Mouse (Mus musculus) midbrain, embryonic 16.5 days (tissue): ENCODE data around the gene Srgap3. TPM values are rescaled to one million over a fixed set of nuclear protein-coding genes. Genes with fewer than 3 reads are reported as not detected.

ENCODE experiments used
- ATAC-seq: fragments of 200-750 bp; cut with Nextera tagmentation; 2 replicates; pipeline ENCODE4 v1.8.0; 2017; ENCODE audit warnings: moderate TSS enrichment
- H3K27ac ChIP-seq: fragments of 300-500 bp; sonication (generic); 2 replicates; pipeline ENCODE4 v1.5.1; 2014; ENCODE audit warnings: mild to moderate bottlenecking, low read length, mixed read lengths
- H3K27me3 ChIP-seq: fragments of 300-500 bp; sonication (generic); 2 replicates; pipeline ENCODE4 v1.6.1; 2014; ENCODE audit warnings: low read depth, low read length, mixed read lengths; ENCODE audit not compliant: control insufficient read depth, insufficient read depth
- H3K36me3 ChIP-seq: fragments of 300-500 bp; sonication (generic); 2 replicates; pipeline ENCODE4 v1.6.1; 2014; ENCODE audit warnings: mild to moderate bottlenecking, low read length, moderate library complexity, mixed read lengths; ENCODE audit not compliant: control insufficient read depth, insufficient read depth
- H3K4me1 ChIP-seq: fragments of 300-500 bp; sonication (generic); 2 replicates; pipeline ENCODE4 v1.6.1; 2014; ENCODE audit warnings: mild to moderate bottlenecking, low read length, mixed read lengths; ENCODE audit not compliant: control insufficient read depth, insufficient read depth
- H3K4me2 ChIP-seq: fragments of 300-500 bp; sonication (generic); 2 replicates; pipeline ENCODE4 v1.6.1; 2014; ENCODE audit warnings: mild to moderate bottlenecking, low read length, mixed read lengths
- H3K4me3 ChIP-seq: fragments of 300-500 bp; sonication (generic); 2 replicates; pipeline ENCODE4 v1.5.1; 2014; ENCODE audit warnings: low read depth, mild to moderate bottlenecking, low read length, moderate library complexity, mixed read lengths
- H3K9ac ChIP-seq: fragments of 300-500 bp; sonication (generic); 2 replicates; pipeline ENCODE4 v1.6.1; 2014; ENCODE audit warnings: low read depth, low read length, mixed read lengths
- H3K9me3 ChIP-seq: fragments of 300-500 bp; sonication (generic); replicated peaks from 2 replicates; pipeline ENCODE4 v1.6.1; 2014; ENCODE audit warnings: mild to moderate bottlenecking, low read length, mixed read lengths; ENCODE audit not compliant: control insufficient read depth, poor library complexity, severe bottlenecking
- WGBS: fragments of 180-500 bp; shearing (Covaris S2); extraction: QIAGEN DNeasy Blood & Tissue Kit; methylation state at CpG from one replicate; pipeline ENCODE4 v1.1.7; 2014; 5-methylcytosine and 5-hydroxymethylcytosine counted together
- polyA plus RNA-seq: library from polyadenylated mRNA; unstranded; fragments of >200 nt; fragmentation: Nextera tagmentation; extraction: Ambion mirVana; gene quantifications from 2 replicates; pipeline ENCODE4 v1.2.1, GENCODE M21; 2015

The Srgap3 gene
- polyA plus RNA-seq, 1 experiment from 2014 or later, result 37.4 TPM

GRCm38 (mm10) chr6:112809658-112810520, 137.2 kb downstream of the Srgap3 start:
- peaks cover 48% of the 10 kb centered on the region for H3K4me1 ChIP-seq
- H3K4me3 ChIP-seq, result no peak overlapping the region
- peak overlapping the region; percentile 90 for H3K27ac ChIP-seq
- ATAC-seq, result peak; percentile 87
- H3K9ac ChIP-seq, result peak overlapping the region; percentile 33
- H3K9me3 ChIP-seq, result no peaks in the 10 kb centered on the region
- WGBS, result 4% methylated on average over 15 of the region's 15 CpGs
- peak overlapping the region; percentile 26 for H3K4me2 ChIP-seq
- no peaks in the 10 kb centered on the region for H3K27me3 ChIP-seq
- no peaks in the 10 kb centered on the region for H3K36me3 ChIP-seq

- Histone ChIP-seq H3K4me1 (peaks cover 41% of the 10 kb centered on the region), H3K36me3 (no peaks in the 10 kb centered on the region), H3K4me3 (no peak overlapping the region), H3K9me3 (no peaks in the 10 kb centered on the region), H3K4me2 (no peak overlapping the region), H3K27me3 (no peaks in the 10 kb centered on the region), H3K9ac (no peak overlapping the region), H3K27ac (peak overlapping the region; percentile 90)
- whole genome bisulfite sequencing, result 32% methylated on average over 9 of the region's 9 CpGs
- no peak for ATAC-seq
Measured at GRCm38 (mm10) chr6:112808738-112809137, 138.3 kb downstream of the Srgap3 start.

GRCm38 (mm10) chr6:112801917-112802316, 145.1 kb downstream of the Srgap3 start:
- no peak overlapping the region for H3K27ac ChIP-seq
- ATAC-seq, result no peak
- H3K9me3 ChIP-seq, result no peaks in the 10 kb centered on the region
- H3K4me2 ChIP-seq, result no peak overlapping the region
- H3K4me3 ChIP-seq, result no peak overlapping the region
- H3K4me1 ChIP-seq, result 0 out of 2 replicates have a peak, but pooled peaks cover 6% of the 10 kb centered on the region
- no peaks in the 10 kb centered on the region for H3K36me3 ChIP-seq
- WGBS, result 88% methylated on average over 3 of the region's 3 CpGs
- H3K9ac ChIP-seq, result no peak overlapping the region
- no peaks in the 10 kb centered on the region for H3K27me3 ChIP-seq

GRCm38 (mm10) chr6:112798378-112798777, 148.7 kb downstream of the Srgap3 start:
- ATAC-seq, result no peak
- no peaks in the 10 kb centered on the region for H3K27me3 ChIP-seq
- no peak overlapping the region for H3K4me3 ChIP-seq
- H3K4me2 ChIP-seq, result no peak overlapping the region
- H3K9ac ChIP-seq, result no peak overlapping the region
- H3K36me3 ChIP-seq, result 0 out of 2 replicates have a peak, but pooled peaks cover under 1% of the 10 kb centered on the region
- H3K9me3 ChIP-seq, result no peaks in the 10 kb centered on the region
- 0 out of 2 replicates have a peak overlapping the region, but pooled peaks have one; percentile 10 for H3K27ac ChIP-seq
- 0 out of 2 replicates have a peak, but pooled peaks cover 6% of the 10 kb centered on the region for H3K4me1 ChIP-seq
- 79% methylated on average over 5 of the region's 5 CpGs for WGBS

GRCm38 (mm10) chr6:112796607-112797006, 150.5 kb downstream of the Srgap3 start:
- H3K4me3 ChIP-seq, result no peak overlapping the region
- ATAC-seq, result no peak
- WGBS, result 76% methylated on average over 2 of the region's 2 CpGs
- no peaks in the 10 kb centered on the region for H3K27me3 ChIP-seq
- no peak overlapping the region for H3K4me2 ChIP-seq
- no peak overlapping the region for H3K9ac ChIP-seq
- 0 out of 2 replicates have a peak, but pooled peaks cover 6% of the 10 kb centered on the region for H3K4me1 ChIP-seq
- H3K27ac ChIP-seq, result no peak overlapping the region
- H3K36me3 ChIP-seq, result 0 out of 2 replicates have a peak, but pooled peaks cover 6% of the 10 kb centered on the region
- no peaks in the 10 kb centered on the region for H3K9me3 ChIP-seq

GRCm38 (mm10) chr6:112793887-112794286, 153.2 kb downstream of the Srgap3 start:
- no peak for ATAC-seq

GRCm38 (mm10) chr6:112789901-112790300, 157.2 kb downstream of the Srgap3 start:
- no peak for ATAC-seq
- WGBS, result 64% methylated on average over 6 of the region's 6 CpGs
- peaks cover 20% of the 10 kb centered on the region for H3K4me1 ChIP-seq

More at GRCm38 (mm10) chr6:112793887-112794286, 153.2 kb downstream of the Srgap3 start:
- Histone ChIP-seq H3K9ac (no peak overlapping the region), H3K4me2 (no peak overlapping the region), H3K4me3 (no peak overlapping the region), H3K36me3 (0 out of 2 replicates have a peak, but pooled peaks cover 6% of the 10 kb centered on the region), H3K9me3 (no peaks in the 10 kb centered on the region), H3K27ac (no peak overlapping the region), H3K27me3 (no peaks in the 10 kb centered on the region), H3K4me1 (peaks cover 21% of the 10 kb centered on the region)
- WGBS, result 92% methylated on average over 5 of the region's 5 CpGs

GRCm38 (mm10) chr6:112788617-112789016, 158.4 kb downstream of the Srgap3 start:
- H3K27ac ChIP-seq, result peak overlapping the region; percentile 39; the same call in 1 of the 2 replicates
- peaks cover 20% of the 10 kb centered on the region for H3K4me1 ChIP-seq
- H3K36me3 ChIP-seq, result 0 out of 2 replicates have a peak, but pooled peaks cover 6% of the 10 kb centered on the region
- H3K9me3 ChIP-seq, result no peaks in the 10 kb centered on the region
- no peak overlapping the region for H3K4me2 ChIP-seq
- no peak overlapping the region for H3K9ac ChIP-seq
- no peak overlapping the region for H3K4me3 ChIP-seq
- peak; percentile 57 for ATAC-seq
- H3K27me3 ChIP-seq, result no peaks in the 10 kb centered on the region
- WGBS, result 22% methylated on average over 10 of the region's 10 CpGs

More at GRCm38 (mm10) chr6:112789901-112790300, 157.2 kb downstream of the Srgap3 start:
- H3K36me3 ChIP-seq, result 0 out of 2 replicates have a peak, but pooled peaks cover 6% of the 10 kb centered on the region
- H3K9me3 ChIP-seq, result no peaks in the 10 kb centered on the region
- no peaks in the 10 kb centered on the region for H3K27me3 ChIP-seq
- H3K27ac ChIP-seq, result no peak overlapping the region
- no peak overlapping the region for H3K4me2 ChIP-seq
- no peak overlapping the region for H3K9ac ChIP-seq
- no peak overlapping the region for H3K4me3 ChIP-seq

GRCm38 (mm10) chr6:112788174-112788573, 158.9 kb downstream of the Srgap3 start:
- 90% methylated on average over 1 of the region's 1 CpGs for WGBS
- no peak overlapping the region for H3K4me3 ChIP-seq
- peak overlapping the region; percentile 39; the same call in 1 of the 2 replicates for H3K27ac ChIP-seq
- H3K4me2 ChIP-seq, result no peak overlapping the region
- ATAC-seq, result no peak
- 0 out of 2 replicates have a peak, but pooled peaks cover 4% of the 10 kb centered on the region for H3K36me3 ChIP-seq
- peaks cover 20% of the 10 kb centered on the region for H3K4me1 ChIP-seq
- H3K9me3 ChIP-seq, result no peaks in the 10 kb centered on the region
- no peaks in the 10 kb centered on the region for H3K27me3 ChIP-seq
- H3K9ac ChIP-seq, result no peak overlapping the region
